Mouse (Mus musculus) spleen, adult 2 months (tissue): ENCODE results near the gene Sept5.

Experiments
- CTCF ChIP-seq: fragments of 200-500 bp; IDR thresholded peaks from 2 replicates; pipeline ENCODE4 v1.5.1; 2011; ENCODE audit warnings: mild to moderate bottlenecking, inconsistent platforms; ENCODE audit not compliant: insufficient read depth, insufficient read length, insufficient replicate concordance; ENCODE audit errors: extremely low read depth
- POLR2A ChIP-seq: fragments of 200-500 bp; IDR thresholded peaks from 2 replicates; pipeline ENCODE4 v1.6.1; 2011; ENCODE audit warnings: low read depth, low read length, inconsistent platforms

- TF ChIP-seq POLR2A (no peak), CTCF (no peak)
These were observed 25.5 kb downstream of the Sept5 start for GRCm38 (mm10) chr16:18604267-18604701.
